Mouse (Mus musculus) lung, postnatal 0 days (tissue): Measurements from ENCODE around the gene Rab6a. TPM values are rescaled to one million over a fixed set of nuclear protein-coding genes. Genes with fewer than 3 reads are reported as not detected.

Source experiments
- ATAC-seq: fragments of 200-750 bp; cut with Nextera tagmentation; 2 replicates; pipeline ENCODE4 v1.8.0; 2017; ENCODE audit warnings: moderate library complexity
- DNase-seq: peaks from one replicate; pipeline ENCODE4 v3.0.0-alpha.2; 2016; ENCODE audit warnings: low spot score
- H3K27ac ChIP-seq: fragments of 300-500 bp; sonication (generic); 2 replicates; pipeline ENCODE4 v1.5.1; 2014; ENCODE audit warnings: antibody characterized with exemption, mild to moderate bottlenecking, low read length, mixed read lengths
- H3K27me3 ChIP-seq: fragments of 300-500 bp; sonication (generic); replicated peaks from 2 replicates; pipeline ENCODE4 v1.6.1; 2014; ENCODE audit warnings: low read length, mixed read lengths; ENCODE audit not compliant: insufficient read depth
- H3K36me3 ChIP-seq: fragments of 300-500 bp; sonication (generic); 2 replicates; pipeline ENCODE4 v1.6.1; 2014; ENCODE audit warnings: low read length, mixed read lengths; ENCODE audit not compliant: insufficient read depth
- H3K4me1 ChIP-seq: fragments of 300-500 bp; sonication (generic); 2 replicates; pipeline ENCODE4 v1.6.1; 2014; ENCODE audit warnings: antibody characterized with exemption, low read depth, low read length, mixed read lengths; ENCODE audit not compliant: insufficient read depth
- H3K4me2 ChIP-seq: fragments of 300-500 bp; sonication (generic); replicated peaks from 2 replicates; pipeline ENCODE4 v1.6.1; 2014; ENCODE audit warnings: low read depth, mild to moderate bottlenecking, low read length, moderate library complexity, mixed read lengths
- H3K4me3 ChIP-seq: fragments of 300-500 bp; sonication (generic); 2 replicates; pipeline ENCODE4 v1.5.1; 2014; ENCODE audit warnings: low read depth, low read length
- H3K9ac ChIP-seq: fragments of 300-500 bp; sonication (generic); replicated peaks from 2 replicates; pipeline ENCODE4 v1.6.1; 2014; ENCODE audit warnings: low read depth, mild to moderate bottlenecking
- H3K9me3 ChIP-seq: fragments of 300-500 bp; sonication (generic); 2 replicates; pipeline ENCODE4 v1.6.1; 2016; ENCODE audit warnings: low read length, mixed read lengths
- CTCF ChIP-seq: IDR thresholded peaks from 2 replicates; pipeline ENCODE4 v1.5.1; 2016; ENCODE audit warnings: antibody characterized with exemption, mild to moderate bottlenecking
- EP300 ChIP-seq: IDR thresholded peaks from 2 replicates; pipeline ENCODE4 v1.6.1; 2016; ENCODE audit warnings: antibody characterized with exemption, mild to moderate bottlenecking, control low read depth
- WGBS: fragments of 180-500 bp; shearing (Covaris S2); extraction: QIAGEN DNeasy Blood & Tissue Kit; methylation state at CpG from one replicate; pipeline ENCODE4 v1.1.7; 2014; 5-methylcytosine and 5-hydroxymethylcytosine counted together
- polyA plus RNA-seq: library from polyadenylated mRNA; unstranded; fragments of >200 nt; fragmentation: Nextera tagmentation; extraction: Ambion mirVana; gene quantifications from 2 replicates; pipeline ENCODE4 v1.2.1, GENCODE M21; 2015

The Rab6a gene
- polyA plus RNA-seq, 1 experiment from 2014 or later, result 76.8 TPM

DNA sequence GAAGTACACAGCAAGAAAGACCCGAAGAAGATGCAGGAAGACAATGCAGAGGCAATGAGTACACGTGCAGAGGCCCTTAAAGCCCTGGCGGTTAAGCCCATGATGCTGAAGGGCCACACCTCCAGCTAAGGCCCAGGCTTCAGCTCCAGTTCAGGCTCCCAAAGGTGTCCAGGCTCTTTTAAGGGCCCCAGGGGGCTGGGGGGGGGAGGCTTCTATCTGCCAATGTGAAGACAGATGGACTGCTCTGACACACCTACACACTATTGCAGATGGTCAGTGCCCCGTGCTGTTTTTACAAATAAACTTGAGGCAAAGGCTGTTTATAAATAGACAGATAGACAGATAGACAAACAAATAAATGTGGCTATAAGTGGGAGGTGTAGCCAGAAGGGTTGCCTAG lies 35.1 kb upstream of the Rab6a start:
- Histone ChIP-seq H3K36me3 (0 out of 2 replicates have a peak, but pooled peaks cover 3% of the 10 kb centered on the region), H3K9ac (no peak overlapping the region), H3K27me3 (no peaks in the 10 kb centered on the region), H3K9me3 (no peaks in the 10 kb centered on the region), H3K4me2 (no peak overlapping the region), H3K4me1 (no peaks in the 10 kb centered on the region), H3K27ac (no peak overlapping the region), H3K4me3 (no peak overlapping the region)
- TF ChIP-seq EP300, result no peak
- TF ChIP-seq CTCF, result no peak
- ATAC-seq (no peak), DNase-seq (no peak)
- 72% methylated on average over 4 of the region's 4 CpGs for WGBS

DNA sequence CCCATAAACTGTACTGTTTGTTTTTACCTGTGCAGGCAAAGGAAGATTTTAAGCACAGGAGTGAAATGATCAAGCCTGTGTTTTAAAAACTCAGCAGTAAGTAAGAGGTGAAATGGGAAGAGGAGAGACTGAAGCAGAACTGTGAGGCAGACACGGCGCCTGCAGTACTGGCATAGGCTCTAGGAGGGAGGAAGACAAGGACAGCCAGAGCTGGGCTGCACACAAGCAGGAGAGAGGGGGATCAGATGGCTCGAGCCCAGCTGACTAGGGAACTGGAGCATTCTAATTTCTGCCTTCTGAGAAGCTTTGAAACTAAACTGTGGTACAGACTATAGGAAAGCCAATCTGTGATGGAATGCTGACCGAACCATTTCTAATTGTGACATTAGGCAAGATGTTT lies 34.5 kb upstream of the Rab6a start:
- Histone ChIP-seq H3K4me1 (no peaks in the 10 kb centered on the region), H3K36me3 (no peaks in the 10 kb centered on the region), H3K4me2 (no peak overlapping the region), H3K9me3 (no peaks in the 10 kb centered on the region), H3K27ac (no peak overlapping the region), H3K4me3 (no peak overlapping the region), H3K9ac (no peak overlapping the region), H3K27me3 (no peaks in the 10 kb centered on the region)
- 82% methylated on average over 4 of the region's 4 CpGs for WGBS
- DNase-seq, result no peak
- ATAC-seq, result no peak
- TF ChIP-seq EP300 (no peak), CTCF (no peak)

DNA sequence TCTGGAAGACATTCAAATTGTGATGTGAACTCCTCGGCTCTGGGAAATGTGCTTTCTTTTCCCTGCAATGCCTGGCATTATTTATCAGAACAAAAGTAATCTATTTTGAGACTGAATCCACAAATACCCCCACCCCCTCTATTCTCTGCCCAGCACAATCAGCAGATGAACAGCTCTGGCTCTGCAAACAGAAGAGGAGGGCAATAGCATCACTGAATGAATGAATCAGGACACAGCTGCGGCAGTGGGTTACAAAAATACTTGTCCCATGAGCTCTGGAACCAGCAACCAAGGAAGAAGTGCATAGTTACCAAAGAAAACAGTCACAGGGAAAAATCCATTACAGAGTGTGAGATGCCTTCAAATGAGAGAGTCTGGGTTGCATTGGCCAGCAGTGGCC lies 28.4 kb upstream of the Rab6a start:
- H3K9me3 ChIP-seq, result no peaks in the 10 kb centered on the region
- ATAC-seq (no peak), DNase-seq (no peak)
- 0 out of 2 replicates have a peak, but pooled peaks cover 4% of the 10 kb centered on the region for H3K4me1 ChIP-seq
- no peak overlapping the region for H3K9ac ChIP-seq
- no peak overlapping the region for H3K4me3 ChIP-seq
- no peak for TF ChIP-seq EP300
- no peak for TF ChIP-seq CTCF
- H3K27ac ChIP-seq, result no peak overlapping the region
- H3K4me2 ChIP-seq, result no peak overlapping the region
- H3K36me3 ChIP-seq, result no peaks in the 10 kb centered on the region
- WGBS, result 81% methylated on average over 2 of the region's 2 CpGs
- no peaks in the 10 kb centered on the region for H3K27me3 ChIP-seq

DNA sequence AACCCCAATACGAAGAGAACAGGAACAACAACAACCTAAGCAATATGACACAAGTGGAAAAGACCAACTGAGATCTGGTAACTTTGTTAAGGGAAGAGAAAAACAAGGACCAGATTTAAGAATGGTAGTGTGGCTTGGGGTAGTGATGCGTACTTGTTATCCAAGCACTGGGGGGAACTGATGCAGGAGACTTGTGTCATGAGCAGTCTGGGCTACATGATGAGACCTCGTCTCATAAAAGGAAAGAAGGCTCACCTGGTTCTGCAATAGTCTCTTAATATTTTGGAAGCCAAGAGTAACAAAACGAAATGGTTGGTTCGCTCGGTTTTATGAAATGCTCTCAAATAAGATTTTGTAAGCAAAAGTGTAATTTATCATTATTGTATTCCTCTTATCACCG lies 25.0 kb upstream of the Rab6a start:
- Histone ChIP-seq H3K9ac (peak overlapping the region; percentile 85), H3K36me3 (no peaks in the 10 kb centered on the region), H3K4me3 (peak overlapping the region; percentile 52), H3K4me1 (0 out of 2 replicates have a peak, but pooled peaks cover 4% of the 10 kb centered on the region), H3K4me2 (peak overlapping the region; percentile 63), H3K9me3 (no peaks in the 10 kb centered on the region), H3K27ac (no peak overlapping the region), H3K27me3 (no peaks in the 10 kb centered on the region)
- TF ChIP-seq EP300 (no peak), CTCF (no peak)
- ATAC-seq, result no peak
- no peak for DNase-seq
- 38% methylated on average over 7 of the region's 7 CpGs for WGBS

DNA sequence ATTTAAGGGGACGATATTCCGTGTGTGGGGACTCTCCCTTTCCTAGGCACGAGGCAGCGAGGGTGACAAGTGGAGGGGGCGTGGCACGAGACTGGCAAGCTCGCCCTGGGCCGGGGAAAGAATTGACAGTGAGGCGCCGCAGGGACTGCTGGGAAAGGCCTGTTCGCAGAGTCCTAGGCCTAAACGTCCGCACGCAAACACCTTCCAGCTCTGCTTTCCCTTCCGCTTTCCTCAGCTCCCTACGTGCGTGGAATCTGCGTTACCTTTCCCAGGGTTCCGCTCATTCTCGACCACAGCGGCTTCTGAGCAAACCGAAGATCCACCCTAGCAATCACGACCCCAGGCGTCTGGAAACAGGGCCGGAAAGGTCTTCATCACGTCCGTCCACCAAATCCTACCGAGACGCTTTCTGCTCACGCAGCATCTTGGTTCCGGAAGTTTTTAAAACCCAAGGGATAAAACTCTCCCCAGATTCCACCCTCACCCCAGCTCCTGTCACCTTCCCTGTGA lies 24.4 kb upstream of the Rab6a start:
- ATAC-seq, result peak; percentile 95
- Histone ChIP-seq H3K4me1 (0 out of 2 replicates have a peak, but pooled peaks cover 4% of the 10 kb centered on the region), H3K9me3 (no peaks in the 10 kb centered on the region), H3K36me3 (no peaks in the 10 kb centered on the region), H3K4me3 (peak overlapping the region; percentile 52), H3K9ac (peak overlapping the region; percentile 85), H3K4me2 (peak overlapping the region; percentile 63), H3K27ac (peak overlapping the region; percentile 84), H3K27me3 (no peaks in the 10 kb centered on the region)
- under 1% methylated on average over 31 of the region's 31 CpGs for WGBS
- DNase-seq, result peak; percentile 95
- TF ChIP-seq EP300 (no peak), CTCF (no peak)

DNA sequence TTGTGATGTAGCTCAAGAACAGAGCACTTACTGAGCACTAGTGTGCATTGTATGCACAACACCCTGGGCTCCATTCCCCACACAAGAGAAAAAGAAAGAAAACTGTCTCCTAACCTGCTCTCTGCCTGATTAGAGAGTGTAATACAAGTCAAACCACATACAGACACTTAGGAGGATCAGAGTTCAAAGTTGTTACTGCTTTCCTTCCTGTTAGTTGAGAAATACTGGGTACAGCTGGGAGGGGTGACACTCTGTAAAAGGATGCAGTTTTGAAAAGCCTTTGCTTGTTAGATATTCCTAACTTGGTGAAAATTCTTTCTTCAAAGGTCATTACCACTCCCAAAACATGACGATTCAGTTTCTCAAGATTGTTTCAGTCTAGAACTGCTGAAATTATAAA lies 17.4 kb upstream of the Rab6a start:
- H3K9me3 ChIP-seq, result no peaks in the 10 kb centered on the region
- no peaks in the 10 kb centered on the region; the same call in 1 of the 2 replicates for H3K4me1 ChIP-seq
- H3K27me3 ChIP-seq, result no peaks in the 10 kb centered on the region
- no peak overlapping the region for H3K4me2 ChIP-seq
- no peak overlapping the region for H3K4me3 ChIP-seq
- DNase-seq, result peak; percentile 66
- H3K27ac ChIP-seq, result peak overlapping the region; percentile 4; the same call in 1 of the 2 replicates
- no peak for ATAC-seq
- TF ChIP-seq EP300, result no peak
- no peak for TF ChIP-seq CTCF
- 37% methylated on average over 1 of the region's 1 CpGs for WGBS
- H3K36me3 ChIP-seq, result no peaks in the 10 kb centered on the region
- no peak overlapping the region for H3K9ac ChIP-seq

DNA sequence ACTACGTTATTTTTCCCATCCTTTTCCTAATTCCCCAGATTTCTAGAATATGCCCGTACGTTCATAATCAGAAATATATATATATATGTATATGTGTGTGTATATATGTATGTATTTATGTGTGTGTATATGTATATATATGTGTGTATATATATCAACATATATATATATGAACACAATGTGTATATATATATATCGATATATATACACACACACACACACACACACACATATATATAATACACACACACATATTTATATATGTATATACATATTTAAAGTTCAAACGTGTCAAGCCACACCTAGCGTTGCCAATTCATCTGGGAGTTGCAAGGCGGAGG lies 16.7 kb upstream of the Rab6a start:
- Histone ChIP-seq H3K9ac (peak overlapping the region; percentile 52), H3K27me3 (no peaks in the 10 kb centered on the region), H3K4me2 (peak overlapping the region; percentile 53), H3K27ac (peak overlapping the region; percentile 94), H3K4me3 (peak overlapping the region; percentile 55), H3K36me3 (no peaks in the 10 kb centered on the region), H3K9me3 (no peaks in the 10 kb centered on the region), H3K4me1 (no peaks in the 10 kb centered on the region; the same call in 1 of the 2 replicates)
- ATAC-seq, result no peak
- WGBS, result 27% methylated on average over 7 of the region's 7 CpGs
- TF ChIP-seq EP300 (no peak), CTCF (no peak)
- no peak for DNase-seq
